Mouse (Mus musculus) megakaryocyte, embryonic 14.5 days (primary cell): ENCODE measurements at regions not wholly inside any gene's neighbourhood (a gene's known extent, or its start where the extent isn't known, plus 50 kb on each side); places are given as distances from the start of the nearest gene placed in this dataset.

ENCODE experiments used
- FLI1 ChIP-seq: IDR thresholded peaks from 2 replicates; pipeline ENCODE4 v1.6.1; 2012; ENCODE audit warnings: low read length, inconsistent platforms, mixed read lengths
- GATA1 ChIP-seq: IDR thresholded peaks from 3 replicates; pipeline ENCODE4 v1.6.1; 2012; ENCODE audit warnings: mixed read lengths, low read length, inconsistent platforms, borderline replicate concordance

- TF ChIP-seq GATA1 (no peak), FLI1 (no peak)
Measured at GRCm38 (mm10) chr10:92556526-92557422, 165.4 kb downstream of the Nedd1 start.
